Mouse (Mus musculus) mesoderm, embryonic 11.5 days (tissue): ENCODE measurements around the gene Castor1.

Source experiments
- DNase-seq: peaks from one replicate; pipeline ENCODE4 v3.0.0-alpha.2; 2012; ENCODE audit warnings: low read depth, low spot score

Gene Castor1

DNA sequence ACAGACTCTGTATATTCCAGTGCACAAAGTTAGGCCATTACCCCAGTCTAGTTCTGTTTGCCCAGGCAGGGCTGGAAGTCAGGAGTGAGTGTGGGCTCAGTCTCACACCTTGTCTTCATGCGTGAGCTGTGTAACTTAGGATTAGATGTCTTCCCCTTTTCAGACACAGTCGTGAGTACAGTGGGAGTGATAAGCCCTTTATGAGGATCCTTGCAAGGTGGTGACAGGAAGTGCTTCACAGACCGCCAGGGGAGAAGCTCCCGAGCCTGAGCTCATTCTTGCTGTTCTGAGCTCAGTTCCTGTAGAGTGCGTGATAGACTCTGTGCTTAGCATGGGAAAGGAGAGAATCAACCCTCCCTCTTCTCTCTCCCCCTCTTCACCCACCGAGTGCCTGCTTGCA, 11.5 kb upstream of the Castor1 start:
- no peak for DNase-seq

DNA sequence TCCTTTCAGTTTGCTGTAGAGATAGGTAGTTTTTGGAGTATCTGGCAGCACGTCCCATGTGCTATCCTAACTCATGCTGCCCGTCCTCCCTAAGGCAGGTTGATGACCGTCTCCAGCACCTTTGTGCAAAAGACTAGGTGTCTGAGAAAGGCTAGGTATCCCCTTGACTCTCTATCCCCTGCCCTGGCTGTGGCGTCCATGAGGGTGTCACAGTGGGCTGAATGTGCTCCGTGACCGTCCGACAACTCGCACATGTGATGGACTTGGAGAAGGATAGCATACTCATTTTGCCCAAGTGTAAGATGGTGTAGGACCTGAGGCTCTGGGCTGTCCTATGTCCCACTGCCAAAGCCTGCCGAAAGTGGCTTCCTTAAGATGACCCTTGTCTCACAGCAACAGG, 10.4 kb upstream of the Castor1 start:
- no peak for DNase-seq

DNA sequence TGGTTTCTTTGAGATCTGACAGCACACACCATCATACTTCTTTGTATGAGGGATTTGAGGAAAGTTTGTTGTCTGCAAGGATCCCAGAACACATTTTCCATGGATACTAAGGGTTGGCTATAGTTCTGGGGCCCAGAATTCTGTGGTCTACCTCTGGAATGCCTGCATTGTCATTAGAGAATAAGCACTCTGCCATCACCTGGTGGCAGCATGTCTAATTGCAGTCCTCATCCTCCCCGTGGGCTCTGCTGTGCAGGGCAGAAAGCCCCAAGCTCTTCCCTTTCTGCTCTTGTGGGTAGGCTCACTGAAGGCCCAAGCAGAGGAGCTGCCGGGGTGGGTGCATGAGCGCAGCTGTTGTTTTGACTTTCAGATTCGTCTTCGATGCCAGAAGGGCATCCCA, 8.5 kb upstream of the Castor1 start:
- DNase-seq: no peak

DNA sequence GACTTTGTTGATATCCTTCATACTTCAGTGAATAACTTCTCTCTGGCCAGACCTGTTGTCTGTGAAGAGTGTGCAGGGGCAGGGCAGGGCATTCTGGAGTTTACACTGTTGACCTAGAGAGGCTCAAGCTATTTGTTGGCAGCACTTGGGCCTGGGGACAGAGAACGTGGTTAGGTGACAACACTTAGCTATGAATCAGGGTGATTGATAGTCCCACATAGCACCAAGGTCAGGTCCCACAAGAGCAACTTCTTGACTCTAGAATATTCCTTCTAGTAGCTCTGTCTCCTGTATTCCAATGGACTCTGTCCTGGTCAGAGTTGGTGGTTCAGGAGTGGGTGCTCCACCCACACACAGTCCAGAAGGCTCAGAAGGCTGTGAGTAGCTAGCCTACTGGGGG, 7.2 kb upstream of the Castor1 start:
- DNase-seq: no peak

DNA sequence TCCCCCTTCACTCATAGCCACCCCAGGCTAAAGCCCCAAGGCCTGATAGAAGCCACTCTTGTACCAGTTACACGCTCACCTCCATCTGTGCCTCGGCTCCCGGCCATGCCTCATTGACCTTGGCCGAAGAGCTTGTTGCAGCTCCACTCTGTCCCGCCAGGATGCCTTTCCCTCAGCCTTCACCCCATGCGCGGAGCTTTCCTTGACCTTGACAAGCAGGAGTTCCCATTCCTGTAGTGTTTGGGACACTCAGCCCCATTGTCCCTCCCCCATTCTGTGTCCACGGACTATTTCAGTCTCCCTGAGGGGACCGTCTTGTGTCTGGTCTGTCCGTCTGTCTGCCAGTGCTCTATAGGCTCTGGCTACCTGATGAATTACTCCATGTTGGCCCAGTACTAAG, 4.9 kb upstream of the Castor1 start:
- DNase-seq: no peak

DNA sequence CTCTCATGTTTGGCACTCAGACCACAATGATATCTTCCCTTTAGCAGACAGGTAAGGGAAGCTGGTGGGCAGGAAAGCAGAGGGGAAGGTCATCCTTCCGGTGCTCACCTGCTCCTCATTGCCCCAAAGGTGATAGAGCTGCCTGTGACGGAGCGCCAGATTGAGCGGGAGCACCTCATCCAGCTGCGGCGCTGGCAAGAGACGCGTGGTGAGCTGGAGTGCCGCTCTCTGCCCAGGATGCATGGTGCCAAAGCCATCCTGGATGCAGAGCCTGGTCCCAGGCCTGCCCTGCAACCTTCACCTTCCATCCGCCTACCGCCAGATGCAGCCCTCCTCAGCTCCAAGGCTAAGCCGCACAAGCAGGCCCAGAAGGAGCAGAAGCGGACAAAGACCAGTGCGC, 3.5 kb upstream of the Castor1 start:
- no peak for DNase-seq

DNA sequence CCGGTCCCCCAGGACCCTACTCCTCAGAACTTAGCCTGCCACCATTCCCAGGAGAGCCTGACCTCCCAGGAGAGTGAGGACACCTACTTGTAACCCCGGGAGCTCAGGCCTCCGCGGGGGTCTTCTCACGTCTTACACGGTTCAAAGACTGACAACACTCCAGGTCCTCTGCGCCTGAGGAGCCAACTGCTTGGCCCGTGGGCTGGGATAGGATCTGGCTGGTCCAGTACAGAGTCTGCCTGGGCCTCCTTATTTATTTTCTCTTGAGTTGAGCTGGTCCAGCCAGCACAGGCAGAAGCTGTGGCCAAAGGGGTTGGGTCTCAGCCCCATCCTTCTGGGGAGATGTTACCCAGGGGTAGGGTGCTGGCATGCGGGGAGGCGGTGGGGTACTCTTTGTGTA, 3.0 kb upstream of the Castor1 start:
- DNase-seq: no peak

DNA sequence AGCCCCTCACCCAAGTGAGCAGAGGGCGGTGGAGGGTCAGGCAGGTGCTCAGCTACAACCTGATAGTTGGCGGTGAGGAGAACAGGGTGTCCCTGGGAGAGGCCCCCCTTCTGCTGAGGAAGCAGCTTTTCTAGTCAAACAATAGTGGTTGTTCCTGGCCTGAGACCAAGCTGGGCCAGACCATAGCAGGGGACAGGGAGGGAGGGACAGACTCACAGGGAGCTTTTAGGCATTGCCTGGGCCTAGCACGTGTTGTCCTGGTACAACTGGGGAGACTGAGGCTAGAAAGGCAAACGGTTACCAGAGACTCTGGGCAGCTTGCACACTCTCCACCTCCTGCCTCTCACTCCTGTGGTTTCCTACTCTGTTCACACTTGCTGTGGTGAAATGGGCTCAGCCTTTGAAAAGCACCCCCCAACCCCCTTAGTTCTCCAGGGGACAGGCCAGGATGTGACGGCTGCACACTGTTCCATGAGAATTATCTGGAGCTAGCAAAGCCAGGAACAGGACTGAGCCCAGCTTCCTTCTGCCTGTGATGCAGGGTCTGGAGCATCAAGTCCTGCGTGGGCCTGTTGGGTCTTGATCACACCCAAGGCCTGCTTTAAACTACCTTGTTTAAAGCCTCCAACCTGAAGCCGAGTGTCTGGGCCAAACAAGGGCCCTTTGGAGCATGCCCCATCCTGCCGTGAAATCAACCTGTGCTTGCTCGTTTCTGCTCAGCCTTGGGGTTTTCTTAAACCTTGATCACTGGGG, 1.6 kb upstream of the Castor1 start:
- DNase-seq: no peak

DNA sequence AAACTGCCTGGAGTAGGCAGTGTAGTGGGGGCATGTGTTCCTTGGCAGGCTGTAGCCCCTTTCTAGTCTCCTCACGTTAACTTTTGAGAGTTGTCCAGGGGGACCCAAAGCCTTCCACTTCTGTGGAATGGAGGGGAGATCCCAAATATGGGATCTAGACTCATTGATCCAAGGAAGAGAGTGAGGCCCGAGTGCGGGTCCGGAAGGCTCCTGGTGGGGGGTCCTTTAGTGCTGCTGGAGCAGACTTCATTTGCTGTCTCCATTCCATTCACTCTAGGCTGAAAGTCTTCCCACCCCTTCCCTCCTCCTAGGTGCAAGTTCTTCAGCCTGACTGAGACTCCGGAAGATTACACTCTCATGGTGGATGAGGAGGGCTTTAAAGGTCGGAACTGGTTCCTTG, 612 bp downstream of the Castor1 start:
- DNase-seq: no peak

DNA sequence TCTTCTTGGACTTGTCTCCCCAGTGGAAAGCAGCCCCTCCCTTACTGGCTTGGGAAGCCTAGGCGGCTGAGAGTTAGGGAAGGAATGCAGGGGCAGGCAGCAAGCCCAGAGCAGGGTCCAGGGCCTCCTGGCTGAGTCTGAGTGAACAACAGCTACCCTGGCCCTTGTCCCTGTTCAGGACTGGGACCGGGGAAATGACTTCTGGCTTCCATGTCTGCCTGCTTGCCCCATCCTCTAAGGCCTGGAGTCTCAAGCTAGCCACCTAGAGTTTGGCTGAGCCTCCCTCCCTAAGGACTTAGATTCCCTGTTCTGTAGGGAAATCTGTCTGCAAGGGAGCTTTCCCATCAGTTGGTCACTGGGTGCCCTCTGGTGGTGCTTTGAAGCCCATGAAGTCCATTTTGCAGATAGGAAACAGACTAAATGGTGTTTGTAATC, 1.3 kb downstream of the Castor1 start:
- peak; percentile 61 for DNase-seq

DNA sequence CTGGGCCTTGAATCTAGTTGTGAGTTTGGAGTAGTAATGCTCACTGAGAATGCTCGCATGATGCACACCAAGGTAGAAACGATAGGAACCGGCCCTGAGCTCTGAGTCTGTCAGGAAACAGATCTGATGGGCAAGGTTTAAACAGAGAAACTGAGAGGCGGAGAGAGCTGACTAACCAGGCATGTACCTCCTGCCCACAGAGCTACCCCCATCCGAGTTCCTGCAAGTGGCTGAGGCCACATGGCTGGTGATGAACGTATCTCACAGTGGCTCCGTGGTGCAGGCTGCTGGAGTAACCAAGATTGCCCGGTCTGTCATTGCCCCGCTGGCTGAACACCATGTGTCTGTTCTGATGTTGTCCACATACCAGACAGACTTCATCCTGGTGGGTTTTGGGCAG, 1.9 kb downstream of the Castor1 start:
- no peak for DNase-seq

DNA sequence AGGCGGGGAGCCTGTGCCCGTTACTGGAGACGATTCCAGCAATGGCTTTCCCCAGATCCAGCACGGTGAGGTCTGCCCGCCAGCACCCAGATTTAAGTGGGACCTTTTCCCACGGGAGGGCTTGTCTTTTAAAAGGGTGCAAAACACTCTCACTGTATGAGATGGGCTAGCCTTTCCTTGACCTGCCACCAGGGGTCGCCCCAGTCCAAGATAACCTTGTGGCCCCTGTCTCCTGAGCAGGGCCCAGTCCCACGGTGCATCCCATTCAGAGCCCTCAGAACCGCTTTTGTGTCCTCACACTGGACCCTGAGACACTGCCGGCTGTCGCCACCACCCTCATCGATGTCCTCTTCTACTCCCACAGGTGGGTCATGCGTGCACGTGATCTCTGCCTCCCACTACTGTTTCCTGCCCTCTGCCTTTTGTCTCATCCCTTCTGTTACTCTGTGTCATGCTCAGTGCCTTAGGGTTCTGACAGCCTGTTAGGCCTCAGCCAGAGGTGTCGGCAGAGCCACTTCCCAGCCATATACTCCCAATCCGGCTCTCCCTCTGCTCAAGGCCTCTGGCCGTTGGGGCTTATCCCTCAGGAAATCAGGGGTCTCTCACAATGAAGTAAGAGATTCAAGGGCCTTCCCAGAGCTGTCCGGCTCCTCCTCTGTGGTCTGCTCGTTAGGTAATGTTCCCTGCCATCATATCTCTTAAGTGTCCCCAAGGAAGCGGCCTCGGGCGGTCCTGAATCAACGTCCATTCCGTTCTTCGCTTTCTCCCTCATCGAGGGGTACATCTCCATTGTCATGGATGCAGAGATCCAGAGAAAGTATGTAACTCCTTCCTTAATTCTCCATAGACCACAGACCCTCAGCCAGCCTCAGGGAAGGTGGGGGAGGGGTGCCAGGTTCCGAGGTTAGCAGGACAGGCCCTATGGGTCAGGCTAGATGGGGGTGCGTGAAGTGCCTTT, 2.7 kb downstream of the Castor1 start:
- peak; percentile 66 for DNase-seq

DNA sequence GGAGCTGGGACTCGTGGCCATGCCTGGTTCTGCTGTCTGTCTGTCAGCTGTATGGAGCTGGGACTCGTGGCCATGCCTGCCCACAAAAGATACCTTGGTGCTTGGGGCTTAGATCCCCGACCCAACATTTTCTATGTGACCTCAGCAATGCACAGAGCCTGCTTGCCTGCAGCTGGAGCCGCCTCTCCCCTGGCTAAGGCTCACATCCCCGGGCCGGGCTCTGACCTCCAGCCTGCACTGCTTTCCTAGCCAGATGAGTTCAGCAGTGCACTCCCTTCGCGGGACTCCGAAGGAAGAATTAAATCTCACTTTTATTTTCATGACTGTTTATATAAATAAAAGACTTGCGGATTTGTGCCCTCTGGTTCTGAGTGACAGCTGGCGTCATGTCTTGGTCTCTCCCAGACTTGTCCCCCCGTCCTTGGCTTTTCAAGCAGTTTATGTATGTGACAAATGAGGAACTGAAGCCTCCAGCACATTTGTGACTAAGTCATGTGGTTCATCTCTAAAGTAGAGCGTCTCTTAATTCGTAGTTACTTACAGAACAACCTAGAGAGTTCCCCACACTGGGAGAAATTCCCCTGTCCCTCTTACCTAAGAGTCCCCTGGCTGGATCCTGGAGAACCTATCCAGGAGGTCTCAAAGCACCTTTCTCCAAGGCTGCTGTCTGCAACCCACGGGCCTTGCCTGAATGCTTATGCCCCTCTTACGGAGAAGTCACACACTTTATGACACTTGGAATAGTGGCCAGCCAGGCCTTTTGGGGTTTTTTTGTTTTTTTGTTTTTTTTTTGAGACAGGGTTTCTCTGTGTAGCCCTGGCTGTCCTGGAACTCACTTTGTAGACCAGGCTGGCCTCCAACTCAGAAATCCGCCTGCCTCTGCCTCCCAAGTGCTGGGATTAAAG, 4.3 kb downstream of the Castor1 start:
- DNase-seq: no peak

DNA sequence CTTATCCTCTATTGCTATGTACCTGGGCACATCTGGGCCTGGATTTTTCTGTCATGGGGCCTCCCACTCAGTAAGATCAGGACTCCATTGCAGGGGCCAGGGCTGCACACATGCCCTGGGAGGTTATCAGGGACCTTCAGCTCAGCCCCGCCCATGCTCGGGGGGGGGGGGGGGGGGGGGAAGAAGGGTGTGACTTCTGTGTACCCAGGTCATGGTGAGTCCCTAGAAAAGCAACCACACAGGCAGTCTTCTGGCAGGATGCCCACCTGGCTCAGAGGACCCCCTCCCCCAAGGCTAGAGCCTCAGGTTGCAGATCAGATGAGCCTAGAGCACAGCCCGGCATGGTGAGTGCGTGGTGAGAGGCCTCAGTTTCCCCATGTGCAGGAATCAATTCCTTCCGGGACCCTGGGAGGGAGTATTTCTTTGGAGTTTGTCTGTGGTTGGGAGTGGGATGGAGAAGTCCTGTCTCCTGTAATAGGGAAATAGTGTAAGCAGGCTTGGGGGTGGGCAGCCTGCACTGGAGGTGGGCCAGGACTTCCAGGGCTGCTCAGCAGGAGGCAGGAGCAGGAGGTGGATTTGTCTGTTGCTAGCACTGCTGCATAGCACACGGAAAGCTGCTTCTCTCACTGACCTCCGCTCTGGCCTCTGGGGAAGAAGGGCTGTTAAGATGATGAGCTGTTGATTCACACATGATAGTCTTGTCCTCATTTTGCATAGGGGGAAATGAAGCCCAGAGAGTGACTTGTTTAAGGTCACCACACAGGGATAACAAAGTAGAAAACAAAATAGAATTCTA, 5.6 kb downstream of the Castor1 start:
- DNase-seq: no peak

DNA sequence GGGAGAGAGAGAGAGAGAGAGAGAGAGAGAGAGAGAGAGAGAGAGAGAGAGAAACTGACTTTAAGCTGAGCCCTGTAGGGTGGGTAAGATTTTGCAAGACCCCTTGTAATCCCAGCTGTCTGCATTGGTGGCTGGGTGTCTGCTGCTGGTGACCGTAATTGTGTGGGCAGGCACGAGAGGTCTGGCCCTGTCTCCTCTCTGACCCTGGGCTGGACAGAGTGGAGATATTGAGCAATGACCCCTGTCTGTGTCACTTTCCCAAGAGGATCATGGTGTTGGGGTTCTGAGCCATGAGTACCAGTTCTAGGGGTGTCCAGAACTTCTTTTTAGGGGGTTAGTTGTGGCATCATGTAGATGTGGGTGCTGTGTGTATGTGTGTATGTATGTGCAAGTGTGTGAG, 6.2 kb downstream of the Castor1 start:
- no peak for DNase-seq

DNA sequence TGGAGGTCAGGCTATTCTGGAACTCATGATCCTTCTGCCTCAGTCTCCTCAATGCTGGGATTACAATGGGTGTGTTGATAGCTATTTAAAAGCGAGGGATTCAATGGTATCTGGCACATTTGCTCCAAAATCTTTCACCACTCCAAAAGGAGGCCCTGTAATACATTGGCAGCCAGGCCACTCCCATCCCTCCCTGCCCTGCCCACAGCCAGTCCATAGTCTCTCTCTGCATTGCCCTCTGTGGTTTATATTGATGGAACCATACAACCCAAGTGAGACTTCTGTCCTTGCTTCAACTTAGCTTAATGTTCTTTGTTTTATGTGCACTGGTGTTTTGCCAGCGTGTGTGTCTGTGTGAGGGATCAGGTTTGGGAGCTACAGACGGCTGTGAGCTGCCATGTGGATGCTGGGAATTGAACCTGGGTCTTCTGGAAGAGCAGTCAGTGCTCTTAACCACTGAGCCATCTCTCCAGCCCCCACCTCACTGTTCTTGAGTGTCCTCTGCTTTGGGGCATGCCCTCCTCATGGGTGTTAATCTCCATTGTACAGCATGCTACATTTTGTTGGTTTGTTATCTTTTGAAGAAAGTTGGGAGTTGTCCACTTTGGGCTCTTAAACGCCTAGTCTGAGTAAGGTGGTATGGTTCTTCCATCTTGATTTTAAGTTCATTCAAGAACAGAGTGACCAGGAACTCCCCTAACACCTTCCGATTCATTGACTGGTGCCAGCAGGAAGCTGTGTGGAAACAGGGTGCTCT, 8.7 kb downstream of the Castor1 start:
- DNase-seq: no peak

DNA sequence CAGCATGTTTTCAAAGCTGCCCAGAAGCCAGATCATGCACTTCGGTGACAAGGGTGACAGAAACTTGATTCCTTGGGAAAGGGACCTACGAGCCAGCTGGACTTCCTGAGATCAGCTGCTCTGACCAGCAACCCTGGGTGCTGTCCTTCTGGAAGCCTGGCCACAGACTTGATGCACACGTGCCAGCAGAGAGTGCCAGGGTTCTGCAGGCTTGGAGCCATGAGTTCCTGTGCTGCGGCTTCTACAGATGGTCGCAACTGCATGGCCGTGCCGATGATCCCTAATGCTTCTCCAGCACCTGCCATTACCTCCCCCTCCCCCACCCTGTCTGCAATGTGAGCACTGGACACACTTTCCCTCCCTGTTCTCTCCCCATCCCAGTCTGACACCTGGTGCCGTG, 10.4 kb downstream of the Castor1 start:
- DNase-seq: no peak

DNA sequence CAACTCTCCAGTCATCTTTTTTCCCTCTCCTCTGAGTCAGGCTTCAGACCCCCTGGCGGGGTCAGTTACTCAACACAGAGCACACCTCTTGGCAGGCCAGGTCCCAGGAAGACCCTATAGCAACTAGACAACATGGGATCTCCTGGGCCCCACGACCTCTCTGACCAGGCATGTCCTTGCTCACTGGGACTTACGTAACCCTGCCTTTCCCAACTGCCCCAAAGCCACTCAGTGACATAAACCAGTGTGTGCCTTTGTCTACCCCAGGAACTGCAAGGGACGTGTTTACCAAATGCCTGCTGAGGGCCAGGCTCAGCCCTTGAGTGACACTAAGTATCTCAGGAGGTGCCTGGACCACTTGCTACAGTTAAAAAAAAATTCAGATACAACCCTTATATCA, 11.8 kb downstream of the Castor1 start:
- DNase-seq: no peak

DNA sequence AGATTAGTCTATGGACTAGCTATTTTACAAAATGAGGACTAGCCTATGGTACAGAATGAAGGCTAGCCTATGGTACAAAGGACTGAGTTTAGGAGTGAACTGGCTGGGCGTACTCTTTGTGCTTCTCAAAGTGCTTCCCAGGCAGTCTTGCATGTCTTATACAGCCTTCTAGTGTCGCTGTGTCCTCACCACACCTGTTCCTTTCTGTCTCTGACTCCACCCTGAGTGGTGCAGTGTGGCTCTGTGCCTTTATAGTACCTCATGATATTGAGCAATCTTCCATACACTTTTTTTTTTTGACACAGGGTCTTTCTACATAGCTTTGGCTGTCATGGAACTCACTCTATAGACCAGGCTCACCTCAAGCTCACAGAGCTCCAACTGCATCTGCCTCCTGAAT, 13.4 kb downstream of the Castor1 start:
- no peak for DNase-seq

DNA sequence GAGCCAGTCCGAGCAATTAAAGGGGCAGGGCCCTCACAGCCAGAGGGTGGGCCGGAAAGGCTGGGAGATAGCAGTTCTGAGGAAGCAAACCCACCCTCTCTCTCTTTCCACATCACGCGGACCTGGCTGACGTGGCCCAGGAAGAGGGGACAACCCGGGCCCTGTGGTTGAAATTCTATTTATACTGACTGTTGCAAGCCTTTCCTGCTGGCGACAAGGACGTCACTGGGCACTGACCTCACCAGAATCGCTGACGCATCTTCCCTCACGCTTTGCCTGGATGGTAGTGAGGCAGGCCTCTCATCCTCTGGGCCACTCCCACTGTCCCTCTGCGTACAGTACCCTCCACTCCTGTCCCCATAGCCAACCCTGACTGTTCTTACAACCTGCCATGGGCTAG, 14.6 kb downstream of the Castor1 start:
- DNase-seq: no peak
